Mouse (Mus musculus) midbrain, embryonic 14.5 days (tissue): ENCODE data around the gene Nelfb. TPM values are rescaled to one million over a fixed set of nuclear protein-coding genes. Genes with fewer than 3 reads are reported as not detected.
A peak's percentile ranks its signal among the peaks of the same experiment; 100 is the strongest.

Source experiments
- ATAC-seq: fragments of 200-750 bp; cut with Nextera tagmentation; 2 replicates; pipeline ENCODE4 v1.8.0; 2017; ENCODE audit warnings: moderate number of reproducible peaks, moderate library complexity; ENCODE audit not compliant: low FRiP score, low TSS enrichment
- DNase-seq: peaks from one replicate; pipeline ENCODE4 v3.0.0-alpha.2; 2015
- H3K27ac ChIP-seq: fragments of 300-500 bp; sonication (generic); replicated peaks from 2 replicates; pipeline ENCODE4 v1.5.1; 2014; ENCODE audit warnings: mild to moderate bottlenecking, low read depth, low read length, moderate library complexity
- H3K27me3 ChIP-seq: fragments of 300-500 bp; sonication (generic); 2 replicates; pipeline ENCODE4 v1.6.1; 2014; ENCODE audit warnings: low read length, control low read depth, mixed read lengths; ENCODE audit not compliant: control insufficient read depth, insufficient read depth
- H3K36me3 ChIP-seq: fragments of 300-500 bp; sonication (generic); 2 replicates; pipeline ENCODE4 v1.6.1; 2014; ENCODE audit warnings: low read length, control low read depth; ENCODE audit not compliant: control insufficient read depth, insufficient read depth
- H3K4me1 ChIP-seq: fragments of 300-500 bp; sonication (generic); 2 replicates; pipeline ENCODE4 v1.6.1; 2014; ENCODE audit warnings: mild to moderate bottlenecking, antibody characterized with exemption, low read length, control low read depth; ENCODE audit not compliant: control insufficient read depth, insufficient read depth
- H3K4me2 ChIP-seq: fragments of 300-500 bp; sonication (generic); 2 replicates; pipeline ENCODE4 v1.6.1; 2014; ENCODE audit warnings: mild to moderate bottlenecking, low read length, moderate library complexity
- H3K4me3 ChIP-seq: fragments of 300-500 bp; sonication (generic); replicated peaks from 2 replicates; pipeline ENCODE4 v1.5.1; 2014; ENCODE audit warnings: low read depth, low read length
- H3K9ac ChIP-seq: fragments of 300-500 bp; sonication (generic); replicated peaks from 2 replicates; pipeline ENCODE4 v1.6.1; 2014; ENCODE audit warnings: mild to moderate bottlenecking, low read length, moderate library complexity
- H3K9me3 ChIP-seq: fragments of 300-500 bp; sonication (generic); 2 replicates; pipeline ENCODE4 v1.6.1; 2016; ENCODE audit warnings: low read length, control low read depth, mixed read lengths; ENCODE audit not compliant: control insufficient read depth
- WGBS: fragments of 180-500 bp; shearing (Covaris S2); extraction: QIAGEN DNeasy Blood & Tissue Kit; methylation state at CpG from one replicate; pipeline ENCODE4 v1.1.7; 2014; 5-methylcytosine and 5-hydroxymethylcytosine counted together
- polyA plus RNA-seq: library from polyadenylated mRNA; unstranded; fragments of >200 nt; fragmentation: Nextera tagmentation; extraction: Ambion mirVana; gene quantifications from 2 replicates; pipeline ENCODE4 v1.2.1, GENCODE M21; 2014

Gene Nelfb
- polyA plus RNA-seq, 1 experiment from 2014 or later = 98.7 TPM

- H3K4me1 ChIP-seq = peaks cover 39% of the 10 kb centered on the region
- H3K27ac ChIP-seq = no peak overlapping the region
- DNase-seq (no peak), ATAC-seq (no peak)
- H3K36me3 ChIP-seq = no peaks in the 10 kb centered on the region
- no peak overlapping the region for H3K9ac ChIP-seq
- H3K27me3 ChIP-seq = no peaks in the 10 kb centered on the region
- no peak overlapping the region for H3K4me2 ChIP-seq
- no peak overlapping the region for H3K4me3 ChIP-seq
- WGBS = 75% methylated on average over 8 of the region's 8 CpGs
- no peaks in the 10 kb centered on the region for H3K9me3 ChIP-seq
Measured at GRCm38 (mm10) chr2:25172629-25173028, 38.7 kb downstream of the Nelfb start.

DNA sequence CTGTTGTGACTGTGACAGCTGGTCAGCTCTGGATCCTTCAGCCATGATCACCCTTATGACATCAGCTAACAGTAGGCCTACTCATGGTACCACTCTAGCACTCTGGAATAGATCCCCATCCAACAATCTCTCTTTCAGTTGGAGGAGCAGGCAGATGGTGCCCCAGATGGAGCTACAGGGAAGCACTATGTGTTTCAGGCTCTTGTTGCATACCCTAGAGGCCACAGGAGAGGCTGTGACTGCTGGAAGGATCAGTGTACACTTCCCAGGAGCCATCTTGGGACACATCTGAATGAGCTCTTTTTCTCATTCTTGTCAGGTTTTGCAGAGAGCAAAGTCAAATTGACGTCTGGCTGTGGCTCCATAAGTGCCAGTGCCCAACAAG, 39.5 kb downstream of the Nelfb start:
- H3K4me2 ChIP-seq = no peak overlapping the region
- no peak for DNase-seq
- peaks cover 35% of the 10 kb centered on the region for H3K4me1 ChIP-seq
- no peak overlapping the region for H3K4me3 ChIP-seq
- H3K36me3 ChIP-seq = no peaks in the 10 kb centered on the region
- no peak overlapping the region for H3K27ac ChIP-seq
- no peaks in the 10 kb centered on the region for H3K9me3 ChIP-seq
- H3K9ac ChIP-seq = no peak overlapping the region
- no peaks in the 10 kb centered on the region for H3K27me3 ChIP-seq
- WGBS = 23% methylated on average over 1 of the region's 1 CpGs
- ATAC-seq = no peak

- H3K4me1 ChIP-seq = peaks cover 29% of the 10 kb centered on the region
- WGBS = 89% methylated on average over 6 of the region's 6 CpGs
- no peak for ATAC-seq
Measured at GRCm38 (mm10) chr2:25171101-25171768, 40.1 kb downstream of the Nelfb start.

DNA sequence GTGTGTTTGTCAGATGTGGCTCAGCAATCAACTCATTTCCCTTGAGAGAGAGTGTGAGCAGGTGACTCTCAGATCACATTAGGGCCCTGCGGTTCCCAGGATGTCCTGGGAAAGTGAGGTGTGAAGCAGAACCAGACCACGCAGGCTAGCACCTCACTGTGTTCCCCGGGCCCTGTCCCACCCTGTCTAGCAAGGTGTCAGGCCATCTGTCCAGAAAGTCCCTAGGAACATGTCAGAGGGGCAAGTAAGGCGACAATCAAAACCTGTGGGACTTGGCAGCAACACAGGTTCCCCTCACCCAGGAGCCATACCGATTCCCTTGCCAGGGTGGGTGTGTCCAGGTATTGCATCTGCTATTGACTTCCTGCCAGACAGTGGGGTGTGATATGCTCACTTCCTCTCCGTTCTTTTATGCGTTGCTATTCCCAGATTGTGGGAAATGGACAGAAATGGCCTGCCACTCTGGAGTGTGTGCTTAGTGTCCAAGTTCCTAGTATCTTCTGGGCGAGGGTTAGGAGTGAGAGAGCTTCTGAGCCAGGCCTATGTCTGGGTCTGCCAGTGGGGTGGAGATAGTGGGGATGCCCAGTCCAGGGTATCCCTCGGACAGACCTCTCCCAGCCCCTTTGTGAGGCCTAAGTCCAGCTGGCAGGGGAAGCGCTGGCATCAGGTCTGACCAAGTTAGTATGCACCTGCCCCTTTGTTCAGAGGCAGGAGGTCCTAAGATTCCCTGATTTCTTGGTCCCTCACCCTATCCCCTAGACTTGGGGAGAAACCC, 40.8 kb downstream of the Nelfb start:
- Histone ChIP-seq H3K36me3 (no peaks in the 10 kb centered on the region), H3K4me1 (peaks cover 24% of the 10 kb centered on the region)
- 75% methylated on average over 10 of the region's 10 CpGs for WGBS

More at GRCm38 (mm10) chr2:25171101-25171768, 40.1 kb downstream of the Nelfb start:
- Histone ChIP-seq H3K9ac (no peak overlapping the region), H3K4me2 (no peak overlapping the region), H3K4me3 (no peak overlapping the region), H3K36me3 (no peaks in the 10 kb centered on the region), H3K9me3 (no peaks in the 10 kb centered on the region), H3K27me3 (no peaks in the 10 kb centered on the region), H3K27ac (no peak overlapping the region)
- DNase-seq = no peak

GRCm38 (mm10) chr2:25169778-25170177, 41.5 kb downstream of the Nelfb start:
- Histone ChIP-seq H3K4me3 (no peak overlapping the region), H3K4me2 (no peak overlapping the region), H3K4me1 (peaks cover 22% of the 10 kb centered on the region), H3K9me3 (no peaks in the 10 kb centered on the region), H3K27me3 (no peaks in the 10 kb centered on the region), H3K9ac (no peak overlapping the region), H3K36me3 (no peaks in the 10 kb centered on the region), H3K27ac (no peak overlapping the region)
- WGBS = 8% methylated on average over 5 of the region's 5 CpGs
- DNase-seq (no peak), ATAC-seq (no peak)

More for the DNA sequence above, 40.8 kb downstream of the Nelfb start:
- Histone ChIP-seq H3K9ac (no peak overlapping the region), H3K4me2 (no peak overlapping the region), H3K27ac (no peak overlapping the region), H3K9me3 (no peaks in the 10 kb centered on the region), H3K27me3 (no peaks in the 10 kb centered on the region), H3K4me3 (no peak overlapping the region)
- DNase-seq (no peak), ATAC-seq (no peak)

DNA sequence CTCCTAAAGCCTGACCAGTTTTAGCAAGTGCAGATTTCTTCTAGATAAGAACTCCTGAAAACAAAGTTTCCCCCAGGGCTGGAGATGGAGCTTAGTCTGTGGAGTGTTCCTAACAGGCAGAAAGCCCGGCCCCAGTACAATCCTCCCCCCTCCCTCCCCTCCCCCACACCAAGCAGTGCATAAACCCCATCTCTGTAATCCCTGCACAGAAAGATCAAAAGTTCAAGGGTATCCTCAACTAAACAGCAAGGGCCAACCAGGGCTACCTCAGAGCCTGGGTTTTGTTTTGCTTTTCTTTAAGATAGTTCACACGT, 42.7 kb downstream of the Nelfb start:
- Histone ChIP-seq H3K9ac (0 out of 2 replicates have a peak overlapping the region, but pooled peaks have one; percentile 69), H3K4me1 (peaks cover 27% of the 10 kb centered on the region), H3K4me3 (peak overlapping the region; percentile 48; the same call in 1 of the 2 replicates), H3K36me3 (no peaks in the 10 kb centered on the region), H3K9me3 (no peaks in the 10 kb centered on the region), H3K27ac (peak overlapping the region; percentile 66), H3K4me2 (peak overlapping the region; percentile 85), H3K27me3 (no peaks in the 10 kb centered on the region)
- DNase-seq (no peak), ATAC-seq (peak; percentile 10; the same call in 1 of the 2 replicates)
- WGBS = 6% methylated on average over 2 of the region's 2 CpGs

GRCm38 (mm10) chr2:25167919-25168664, 43.2 kb downstream of the Nelfb start:
- DNase-seq (peak; percentile 84), ATAC-seq (peak; percentile 80)
- peak overlapping the region; percentile 66 for H3K27ac ChIP-seq
- H3K27me3 ChIP-seq = no peaks in the 10 kb centered on the region
- WGBS = under 1% methylated on average over 41 of the region's 41 CpGs
- peak overlapping the region; percentile 69 for H3K9ac ChIP-seq
- no peaks in the 10 kb centered on the region for H3K9me3 ChIP-seq
- peaks cover 32% of the 10 kb centered on the region for H3K4me1 ChIP-seq
- H3K4me3 ChIP-seq = peak overlapping the region; percentile 48
- no peaks in the 10 kb centered on the region for H3K36me3 ChIP-seq
- H3K4me2 ChIP-seq = peak overlapping the region; percentile 85

- peak; percentile 48 for DNase-seq
- no peaks in the 10 kb centered on the region for H3K36me3 ChIP-seq
- peak overlapping the region; percentile 48 for H3K4me3 ChIP-seq
- peak overlapping the region; percentile 69 for H3K9ac ChIP-seq
- WGBS = 12% methylated on average over 4 of the region's 4 CpGs
- H3K27ac ChIP-seq = peak overlapping the region; percentile 66
- peak overlapping the region; percentile 85 for H3K4me2 ChIP-seq
- ATAC-seq = peak; percentile 28
- H3K4me1 ChIP-seq = peaks cover 33% of the 10 kb centered on the region
- no peaks in the 10 kb centered on the region for H3K9me3 ChIP-seq
- H3K27me3 ChIP-seq = no peaks in the 10 kb centered on the region
Measured at GRCm38 (mm10) chr2:25167481-25167880, 43.8 kb downstream of the Nelfb start.
